Mouse (Mus musculus) liver, postnatal 0 days (tissue): Measurements from ENCODE around the gene Mpped1.

ENCODE experiments used
- CTCF ChIP-seq: sonication (generic); IDR thresholded peaks from 2 replicates; pipeline ENCODE4 v1.5.1; 2016; ENCODE audit warnings: antibody characterized with exemption, low read depth
- EP300 ChIP-seq: IDR thresholded peaks from 2 replicates; pipeline ENCODE4 v1.6.1; 2016; ENCODE audit warnings: antibody characterized with exemption, low read depth, mild to moderate bottlenecking

DNA sequence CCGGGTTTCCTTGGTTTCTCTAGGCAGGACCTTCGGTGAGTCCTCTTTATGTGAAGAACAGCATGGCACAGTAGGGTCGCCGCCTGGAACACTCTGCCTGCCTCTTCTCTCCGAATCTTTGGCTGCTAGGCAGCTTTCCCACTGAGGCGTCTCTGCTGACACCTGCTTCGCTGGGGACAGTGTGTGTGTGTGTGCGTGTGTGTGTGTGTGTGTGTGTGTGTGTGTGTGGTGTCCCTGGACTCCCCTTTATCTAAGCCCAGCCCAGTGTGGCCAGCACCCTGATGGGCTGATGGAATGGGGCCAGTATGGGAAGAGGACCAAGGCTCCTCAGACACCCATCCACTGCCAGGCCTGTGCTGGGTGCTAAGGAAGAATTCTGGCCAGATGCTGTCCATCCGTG is 9.8 kb downstream of the Mpped1 start:
- TF ChIP-seq CTCF = no peak
- no peak for TF ChIP-seq EP300
